Mouse (Mus musculus) cerebellum, adult 2 months (tissue): ENCODE results near the gene Plekhh2. TPM values are rescaled to one million over a fixed set of nuclear protein-coding genes. Genes with fewer than 3 reads are reported as not detected.

ENCODE experiments used
- DNase-seq, 2 experiments: peaks; one replicate each; pipeline ENCODE4 v3.0.0; 2021
- H3K27ac ChIP-seq: fragments of 200-500 bp; 2 replicates; pipeline ENCODE4 v1.5.1; 2012; ENCODE audit warnings: low read length, control low read depth, inconsistent platforms; ENCODE audit not compliant: insufficient read depth
- H3K27me3 ChIP-seq: fragments of 200-500 bp; 2 replicates; pipeline ENCODE4 v1.6.1; 2012; ENCODE audit warnings: inconsistent platforms, mild to moderate bottlenecking, low read length, moderate library complexity; ENCODE audit not compliant: control insufficient read depth, insufficient read depth
- H3K4me1 ChIP-seq: fragments of 200-500 bp; 2 replicates; pipeline ENCODE4 v1.6.1; 2011; ENCODE audit warnings: low read length; ENCODE audit not compliant: control insufficient read depth, insufficient read depth
- H3K4me3 ChIP-seq: fragments of 200-500 bp; replicated peaks from 2 replicates; pipeline ENCODE3; 2011; ENCODE audit warnings: mild to moderate bottlenecking, low read depth, low read length, control low read depth; ENCODE audit not compliant: insufficient read depth
- CTCF ChIP-seq: fragments of 200-500 bp; IDR thresholded peaks from 2 replicates; pipeline ENCODE4 v1.5.1; 2011; ENCODE audit warnings: low read depth, mild to moderate bottlenecking, control low read depth, low read length, moderate library complexity, borderline replicate concordance; ENCODE audit not compliant: insufficient read depth
- POLR2A ChIP-seq: fragments of 200-500 bp; IDR thresholded peaks from 2 replicates; pipeline ENCODE4 v1.6.1; 2011; ENCODE audit warnings: low read length, control low read depth, borderline replicate concordance; ENCODE audit not compliant: insufficient read depth
- WGBS: fragments of 180-500 bp; shearing (Covaris S2); methylation state at CpG from one replicate; pipeline ENCODE4 v1.1.7; 2018; 5-methylcytosine and 5-hydroxymethylcytosine counted together
- polyA plus RNA-seq: library from polyadenylated mRNA; depleted of rRNA; stranded (reverse); fragments of >200 nt; gene quantifications from 2 replicates; pipeline ENCODE4 v1.2.3, GENCODE M21; 2012

The Plekhh2 gene
- polyA plus RNA-seq, 1 experiment, result 5.3 TPM

DNA sequence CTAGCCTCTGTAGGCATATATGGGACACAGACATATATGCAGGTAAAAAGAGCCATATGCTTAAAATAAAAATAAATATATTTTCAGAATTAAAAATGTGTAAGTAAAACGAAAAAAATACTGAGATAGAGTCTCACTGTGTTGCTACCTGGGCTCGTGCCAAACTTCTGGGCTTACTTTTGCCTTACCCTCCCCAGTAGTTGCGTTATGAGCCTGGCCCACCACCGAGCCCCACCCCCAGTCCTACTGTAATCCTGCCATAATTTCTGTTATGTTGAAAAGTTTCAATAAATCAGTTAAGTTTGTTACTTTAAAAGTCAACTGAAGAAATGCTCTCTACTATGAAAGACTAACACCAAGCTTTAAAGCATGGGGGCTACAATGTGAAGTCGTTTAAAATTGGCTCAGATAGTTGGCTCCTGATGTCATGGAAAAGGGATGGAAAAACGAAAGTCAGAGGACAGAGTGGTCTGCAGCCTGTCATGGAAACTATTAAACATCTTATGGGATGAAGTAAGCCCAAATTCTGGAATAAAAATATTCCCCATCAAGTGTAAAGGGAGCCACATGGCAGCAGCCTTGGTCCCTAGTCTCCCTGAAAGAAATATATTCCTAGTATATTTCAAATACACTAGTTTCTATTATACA, 27.9 kb upstream of the Plekhh2 start:
- Histone ChIP-seq H3K27me3 (no peaks in the 10 kb centered on the region; the same call in 1 of the 2 replicates), H3K4me1 (no peaks in the 10 kb centered on the region), H3K27ac (no peak overlapping the region), H3K4me3 (no peak overlapping the region)
- DNase-seq, result no peak
- 53% methylated on average over 6 of the region's 6 CpGs for WGBS
- TF ChIP-seq POLR2A (no peak), CTCF (no peak)

DNA sequence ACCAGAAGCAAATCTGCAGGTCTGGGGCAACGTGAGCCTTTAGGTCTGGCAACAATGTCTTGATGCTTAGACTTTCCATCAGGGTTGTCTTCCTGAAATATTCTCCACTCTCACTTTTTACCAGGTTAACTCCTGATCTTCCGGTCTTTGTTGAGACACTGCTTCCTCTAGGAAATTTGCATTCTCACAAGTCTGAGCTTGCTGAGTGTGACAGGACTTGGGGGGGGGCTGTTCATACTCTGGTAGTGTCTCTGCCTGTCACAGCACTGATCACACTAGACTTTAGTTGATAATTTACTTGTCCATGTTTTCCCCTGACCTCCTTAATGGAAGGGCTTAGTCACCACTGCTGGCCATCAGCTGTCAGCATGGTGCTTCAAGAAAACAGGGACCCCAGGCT, 24.3 kb upstream of the Plekhh2 start:
- Histone ChIP-seq H3K27me3 (no peaks in the 10 kb centered on the region; the same call in 1 of the 2 replicates), H3K4me3 (no peak overlapping the region), H3K4me1 (no peaks in the 10 kb centered on the region), H3K27ac (no peak overlapping the region)
- 88% methylated on average over 2 of the region's 2 CpGs for WGBS
- TF ChIP-seq CTCF, result no peak
- no peak for TF ChIP-seq POLR2A
- DNase-seq, result no peak

DNA sequence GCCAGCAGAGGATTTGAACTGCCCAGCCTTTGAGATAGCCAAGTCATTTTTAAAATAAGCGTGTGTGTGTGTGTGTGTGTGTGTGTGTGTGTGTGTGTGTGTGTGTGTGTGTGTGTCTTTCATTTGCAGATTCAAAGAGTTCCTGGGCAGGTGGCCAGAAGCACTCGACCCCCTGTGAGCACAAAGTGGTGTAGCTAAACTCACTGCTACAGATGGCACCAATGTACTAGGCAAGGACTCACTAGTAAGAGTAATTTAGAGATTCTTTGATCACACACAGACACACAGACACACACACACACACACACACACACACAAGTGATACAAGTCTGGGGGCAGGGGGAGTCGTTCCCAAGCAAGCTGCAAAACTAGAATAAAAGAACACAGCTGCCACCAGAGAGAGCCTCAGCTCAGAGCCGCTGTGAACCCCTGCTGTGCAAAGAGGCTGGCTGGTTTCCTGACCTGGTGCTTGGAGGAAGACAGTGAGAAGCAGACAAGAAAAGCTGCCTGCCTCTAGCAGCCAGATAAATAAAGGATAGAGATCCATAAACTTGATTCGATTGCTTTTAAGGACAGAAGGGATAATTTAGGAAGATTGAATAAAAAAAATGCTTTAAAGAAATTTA, 19.3 kb upstream of the Plekhh2 start:
- Histone ChIP-seq H3K27ac (no peak overlapping the region), H3K27me3 (no peaks in the 10 kb centered on the region), H3K4me1 (no peaks in the 10 kb centered on the region), H3K4me3 (no peak overlapping the region)
- no peak for DNase-seq
- 11% methylated on average over 5 of the region's 5 CpGs for WGBS
- TF ChIP-seq POLR2A (no peak), CTCF (no peak)

DNA sequence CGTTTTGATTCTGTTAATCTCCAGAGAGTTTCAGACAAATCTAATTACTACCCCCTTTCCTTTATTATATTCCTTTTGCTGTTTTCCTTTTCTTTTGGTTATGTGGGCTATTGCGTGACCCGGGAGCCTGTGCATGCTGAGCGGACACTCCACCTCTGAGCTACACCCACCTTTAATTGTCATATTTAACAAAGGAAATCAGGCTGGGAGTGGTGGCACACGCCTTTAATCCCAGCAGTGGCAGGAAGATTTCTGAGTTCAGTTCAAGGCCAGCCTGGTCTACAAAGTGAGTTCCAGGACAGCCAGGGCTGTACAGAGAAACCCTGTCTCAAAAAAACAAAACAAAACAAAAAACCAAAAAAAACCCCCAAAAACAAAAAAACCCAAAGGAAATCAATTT, 14.7 kb upstream of the Plekhh2 start:
- no peaks in the 10 kb centered on the region for H3K4me1 ChIP-seq
- 90% methylated on average over 5 of the region's 5 CpGs for WGBS
- H3K27me3 ChIP-seq, result no peaks in the 10 kb centered on the region
- DNase-seq, result no peak
- H3K4me3 ChIP-seq, result no peak overlapping the region
- no peak for TF ChIP-seq CTCF
- no peak for TF ChIP-seq POLR2A
- H3K27ac ChIP-seq, result no peak overlapping the region

DNA sequence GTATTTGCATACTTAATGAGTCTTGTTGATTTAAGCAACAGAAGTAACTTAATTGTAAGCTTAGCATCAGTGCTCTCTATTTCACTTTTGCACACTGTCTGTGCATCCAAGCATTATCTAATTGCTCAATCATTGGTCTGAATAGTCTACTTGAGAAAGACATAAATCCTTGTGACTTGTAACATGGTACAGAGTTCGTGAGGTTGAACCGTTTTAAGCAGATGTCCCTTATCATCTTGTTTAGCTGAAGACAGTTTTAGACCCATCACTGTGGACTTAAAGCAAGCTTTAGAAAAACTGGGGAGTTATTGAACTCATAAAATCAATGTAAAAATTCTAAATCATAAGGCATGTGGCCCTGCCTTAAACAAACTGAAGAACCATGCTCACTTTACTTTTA, 14.1 kb upstream of the Plekhh2 start:
- no peak overlapping the region for H3K4me3 ChIP-seq
- H3K4me1 ChIP-seq, result no peaks in the 10 kb centered on the region
- WGBS, result 70% methylated on average over 2 of the region's 2 CpGs
- TF ChIP-seq CTCF, result no peak
- no peak for TF ChIP-seq POLR2A
- DNase-seq, result no peak
- H3K27ac ChIP-seq, result no peak overlapping the region
- no peaks in the 10 kb centered on the region for H3K27me3 ChIP-seq

DNA sequence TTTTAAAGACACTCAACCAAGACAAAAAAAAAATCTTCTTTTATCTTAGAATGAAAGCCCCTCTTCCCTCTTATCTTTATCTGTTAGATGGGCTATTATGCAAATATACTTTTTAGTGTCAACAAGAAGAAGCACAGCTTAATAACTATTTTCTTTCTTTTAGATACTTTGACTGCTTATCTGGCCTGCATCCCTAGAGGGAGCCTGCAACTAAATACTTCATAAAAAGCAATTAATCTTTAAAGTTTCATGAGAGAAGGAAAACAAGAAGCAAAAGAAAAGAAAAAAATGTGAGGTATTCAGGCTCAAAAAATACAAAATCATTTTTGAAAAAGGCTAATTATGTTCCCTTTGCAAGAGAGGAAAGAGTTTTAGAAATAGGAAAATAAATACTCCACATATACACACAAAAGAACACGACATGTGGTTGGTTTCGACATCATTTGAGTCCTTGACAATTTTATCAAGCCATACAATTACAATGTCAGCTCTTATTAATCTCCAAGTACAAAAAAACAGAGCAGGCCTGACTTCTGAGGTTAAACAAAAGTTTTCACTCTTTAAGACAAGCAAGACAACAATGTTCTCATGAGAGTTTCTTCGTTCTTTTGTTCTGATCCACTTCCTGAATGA, 13.6 kb upstream of the Plekhh2 start:
- H3K4me1 ChIP-seq, result no peaks in the 10 kb centered on the region
- DNase-seq, result no peak
- no peak for TF ChIP-seq POLR2A
- TF ChIP-seq CTCF, result no peak
- H3K27me3 ChIP-seq, result no peaks in the 10 kb centered on the region
- H3K27ac ChIP-seq, result no peak overlapping the region
- H3K4me3 ChIP-seq, result no peak overlapping the region
- 59% methylated on average over 3 of the region's 3 CpGs for WGBS

DNA sequence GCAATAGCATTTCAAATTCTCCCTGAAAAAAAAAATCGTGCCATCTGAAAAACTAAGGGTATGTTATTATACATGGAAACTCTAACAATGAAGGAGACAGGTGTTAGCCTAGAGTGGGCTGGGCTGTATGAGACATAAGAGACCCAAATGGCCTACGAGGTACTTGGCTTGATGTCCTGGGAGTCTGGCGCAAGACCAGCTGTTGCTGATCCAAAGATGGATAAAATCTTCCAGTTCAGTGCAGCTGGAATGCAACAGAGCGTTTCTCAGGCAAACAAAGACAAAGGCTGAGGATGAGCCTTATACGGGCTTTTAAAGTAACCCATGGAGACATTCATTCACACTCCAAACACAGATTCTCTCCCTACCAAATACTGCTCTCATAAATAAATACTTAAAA, 13.1 kb upstream of the Plekhh2 start:
- Histone ChIP-seq H3K4me3 (no peak overlapping the region), H3K4me1 (no peaks in the 10 kb centered on the region), H3K27ac (no peak overlapping the region), H3K27me3 (no peaks in the 10 kb centered on the region)
- no peak for DNase-seq
- TF ChIP-seq POLR2A, result no peak
- 9% methylated on average over 5 of the region's 5 CpGs for WGBS

DNA sequence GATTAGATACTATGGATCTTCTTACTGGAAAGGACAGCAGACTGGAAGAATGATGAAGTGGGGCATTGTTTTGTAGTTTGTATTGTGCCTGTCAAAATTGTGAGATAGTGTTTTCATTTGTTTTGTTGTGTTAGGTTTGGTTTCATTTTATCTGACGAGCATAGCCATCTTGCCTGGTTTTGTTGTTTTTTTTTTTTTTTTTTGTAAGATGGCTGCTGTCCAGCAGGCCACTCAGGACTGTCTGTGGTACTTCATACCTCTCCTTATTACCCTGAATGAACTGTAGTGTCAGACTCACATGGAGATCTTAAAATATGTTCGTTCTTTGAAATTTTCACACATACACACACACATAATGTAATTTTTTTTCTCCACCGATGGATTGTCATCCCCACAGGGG, 9.4 kb upstream of the Plekhh2 start:
- Histone ChIP-seq H3K27me3 (no peaks in the 10 kb centered on the region), H3K4me1 (no peaks in the 10 kb centered on the region), H3K4me3 (no peak overlapping the region), H3K27ac (no peak overlapping the region)
- no peak for DNase-seq
- 65% methylated on average over 3 of the region's 3 CpGs for WGBS
- TF ChIP-seq POLR2A (no peak), CTCF (no peak)
